Mouse (Mus musculus) layer of hippocampus, postnatal 25 days (tissue): Measurements from ENCODE around the gene Foxf2. TPM values are rescaled to one million over a fixed set of nuclear protein-coding genes. Genes with fewer than 3 reads are reported as not detected.

Experiments
- DNase-seq, 2 experiments: peaks; one replicate each; pipeline ENCODE4 v3.0.0; 2022; ENCODE audit warnings: mixed read lengths in 2 of 2, low spot score in 1 of 2; ENCODE audit errors: extremely low spot score in 1 of 2
- total RNA-seq, 2 experiments: library from RNA; stranded (reverse); gene quantifications; 2 replicates each; pipeline ENCODE4 v1.2.3; 2021

The Foxf2 gene
- total RNA-seq, 2 experiments from 2014 or later, result 4.1 to 5.7 TPM

DNA sequence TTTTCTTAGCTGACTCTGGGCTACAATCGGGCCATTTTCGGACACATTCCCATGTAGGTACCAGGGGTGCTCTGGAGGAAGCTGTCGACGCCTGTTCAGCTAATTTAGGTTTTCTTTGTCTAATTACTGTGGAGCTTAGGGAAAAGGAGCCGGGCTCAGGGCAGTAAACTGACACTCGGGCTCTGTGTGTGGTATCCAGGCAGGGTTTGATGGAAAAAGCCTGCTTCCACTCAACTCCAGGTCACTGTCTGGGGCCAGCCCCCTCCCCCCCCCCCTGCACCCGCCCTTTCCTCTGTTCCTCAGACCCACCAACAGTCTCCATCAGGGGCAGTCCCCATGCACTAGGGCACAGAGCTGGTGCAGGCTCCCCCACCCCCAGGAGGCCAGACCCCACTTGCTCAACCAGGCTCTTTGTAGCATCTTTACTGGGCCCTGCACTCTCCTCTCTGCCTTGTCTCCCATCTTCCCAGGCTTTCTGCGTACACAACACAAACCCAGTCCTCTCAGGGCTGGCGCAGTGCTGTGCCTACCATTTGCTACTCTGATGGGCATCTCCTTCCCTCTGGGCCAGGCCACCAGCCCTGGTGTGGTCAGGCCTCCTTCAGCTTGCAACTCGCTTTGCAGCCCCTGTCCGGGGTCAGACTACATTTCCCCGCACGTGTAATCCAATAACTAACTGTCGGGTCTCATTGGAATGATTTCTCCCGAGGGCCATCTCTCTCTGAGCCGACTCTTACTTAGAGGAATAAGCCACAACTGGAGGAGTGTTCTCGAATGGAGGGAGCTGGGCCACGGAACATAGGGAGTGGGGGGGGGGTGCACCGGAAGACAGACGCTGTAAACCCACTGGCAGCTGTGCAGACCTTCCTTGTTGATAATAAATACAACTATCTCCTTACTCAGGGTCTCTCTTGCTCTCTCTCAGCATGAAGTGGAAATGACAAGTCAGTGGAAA, 1.4 kb upstream of the Foxf2 start:
- no peak for DNase-seq

- DNase-seq, result no peak
These were observed 667 bp upstream of the Foxf2 start for GRCm38 (mm10) chr13:31624966-31625332.

GRCm38 (mm10) chr13:31626183-31626801, 676 bp downstream of the Foxf2 start:
- no peak for DNase-seq

DNA sequence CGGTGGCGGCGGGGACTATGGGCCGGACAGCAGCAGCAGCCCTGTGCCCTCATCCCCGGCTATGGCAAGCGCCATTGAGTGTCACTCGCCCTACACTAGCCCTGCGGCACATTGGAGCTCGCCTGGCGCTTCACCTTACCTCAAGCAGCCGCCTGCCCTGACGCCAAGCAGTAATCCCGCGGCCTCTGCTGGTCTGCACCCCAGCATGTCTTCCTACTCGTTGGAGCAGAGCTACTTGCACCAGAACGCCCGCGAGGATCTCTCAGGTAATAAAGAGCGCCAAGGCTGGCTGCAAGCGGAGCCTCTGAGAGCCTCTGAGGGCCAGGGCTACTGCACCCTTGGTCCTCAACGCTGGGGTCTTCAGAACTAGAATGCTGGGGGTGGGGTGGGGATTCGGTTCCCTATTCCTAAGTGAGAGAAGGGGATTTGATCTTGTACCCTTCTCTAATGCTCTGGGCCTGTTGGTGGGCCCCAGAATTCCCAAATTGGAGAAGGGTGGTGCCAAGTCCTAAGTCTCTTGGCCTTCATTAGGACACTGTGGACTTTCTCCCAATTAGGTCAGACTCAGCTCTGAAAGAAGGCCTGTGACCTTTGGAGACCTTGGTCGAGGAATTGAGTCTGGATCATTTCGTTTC, 1.5 kb downstream of the Foxf2 start:
- DNase-seq, result no peak

DNA sequence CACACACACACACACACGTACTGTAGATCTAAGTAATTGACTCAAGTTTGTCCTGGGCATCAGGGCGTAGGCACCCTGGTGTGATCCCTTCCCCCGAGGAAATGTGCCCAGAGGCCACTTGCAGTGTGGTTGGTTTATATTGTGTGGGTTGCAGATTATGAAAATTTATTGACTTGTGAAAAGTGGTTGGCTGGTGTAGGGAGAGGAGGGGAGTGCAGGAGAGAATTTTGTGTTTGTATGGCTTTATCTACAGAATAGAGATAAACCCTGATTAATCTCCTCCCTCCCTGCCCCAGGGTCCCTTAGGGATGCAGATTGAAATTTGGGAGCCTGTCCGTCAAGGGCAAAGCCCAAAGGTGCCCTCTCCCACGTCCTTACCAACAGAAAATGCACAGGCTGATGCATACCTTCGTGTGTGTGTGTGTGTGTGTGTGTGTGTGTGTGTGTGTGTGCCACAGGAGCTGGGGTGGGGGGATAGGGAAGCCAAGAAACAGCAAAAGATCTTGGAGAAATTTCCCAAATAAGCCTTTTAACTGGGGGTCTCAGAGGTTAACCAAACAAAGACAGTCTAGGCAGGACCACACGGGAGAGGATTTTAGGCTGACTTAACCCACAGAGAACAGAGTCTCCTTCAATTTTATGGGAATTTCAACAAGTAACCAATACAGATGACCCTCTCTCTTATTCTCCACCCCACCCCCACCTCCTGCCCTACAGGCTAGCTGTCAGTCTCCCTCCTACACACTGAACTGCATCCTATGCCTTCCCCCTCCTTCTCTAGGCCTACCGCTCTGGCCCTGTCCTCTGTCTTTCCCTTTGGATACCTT, 2.5 kb downstream of the Foxf2 start:
- DNase-seq, result no peak

DNA sequence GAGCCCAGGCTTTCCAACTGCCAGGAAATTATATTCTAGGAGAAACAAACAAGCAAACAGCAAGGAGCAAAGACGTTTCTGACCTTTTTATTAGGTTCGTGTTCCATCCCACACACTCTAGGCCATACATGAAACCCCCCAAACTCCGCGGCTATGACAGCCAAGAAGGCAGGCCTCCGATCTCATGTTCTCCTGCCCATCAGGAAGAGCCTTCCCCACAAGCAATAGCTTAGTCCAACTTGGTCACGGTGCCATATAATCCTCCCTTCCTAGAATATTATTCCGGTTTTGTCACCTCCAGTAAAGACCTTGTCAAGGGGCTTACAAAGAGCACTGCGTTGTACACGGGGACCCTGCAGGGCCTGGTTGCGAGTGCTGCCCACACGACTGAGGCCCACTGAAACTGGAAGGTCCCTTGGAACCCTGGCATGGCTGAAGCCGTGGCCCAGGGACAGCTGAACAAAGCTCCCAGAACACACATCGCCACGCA, 3.1 kb downstream of the Foxf2 start:
- no peak for DNase-seq

DNA sequence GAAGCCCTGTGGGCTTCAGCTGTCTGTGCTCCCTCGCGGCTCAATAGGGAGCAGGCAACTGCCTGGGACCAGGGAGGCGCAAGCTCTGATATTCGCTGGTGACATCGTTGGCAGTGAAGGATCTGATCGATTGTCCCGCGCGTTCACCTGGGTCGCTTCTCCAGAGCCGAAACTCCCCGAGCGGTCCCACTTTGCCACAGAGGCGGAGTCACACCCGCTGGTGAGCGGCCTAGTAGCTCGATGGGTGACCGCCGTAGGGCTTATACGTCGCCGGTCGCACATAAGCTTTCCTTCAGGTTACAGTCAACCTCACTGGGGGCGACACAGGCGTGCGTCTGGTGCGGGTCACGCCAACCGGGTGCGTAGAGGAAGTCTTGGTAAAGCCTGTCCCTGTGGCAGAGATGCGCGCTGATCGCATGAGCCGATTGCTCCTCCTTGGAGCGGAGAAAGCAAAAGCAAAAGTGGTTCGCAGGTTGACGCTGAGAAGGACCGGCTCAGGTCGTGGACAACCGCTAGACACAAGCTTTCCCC, 3.8 kb downstream of the Foxf2 start:
- no peak for DNase-seq

DNA sequence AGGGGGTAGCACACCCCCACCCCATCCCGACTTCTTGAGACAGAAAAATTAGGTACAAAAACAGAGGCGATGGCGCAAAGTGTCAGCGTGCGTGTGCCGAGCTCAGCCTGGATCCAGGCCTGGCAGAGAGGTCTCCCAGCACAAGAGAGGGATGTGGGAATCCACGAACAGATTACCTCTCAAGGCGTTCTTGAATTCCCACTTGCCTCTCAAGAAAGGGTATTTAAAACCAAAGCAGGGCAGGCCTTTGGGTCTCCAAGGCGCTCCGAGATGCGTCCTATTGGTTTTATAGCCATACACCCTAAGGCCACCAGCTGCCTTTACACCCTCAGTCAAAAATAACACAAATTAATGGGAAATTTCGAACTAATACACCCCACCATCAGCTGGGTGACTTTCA, 4.4 kb downstream of the Foxf2 start:
- DNase-seq, result no peak

GRCm38 (mm10) chr13:31630551-31630950, 4.9 kb downstream of the Foxf2 start:
- DNase-seq, result no peak

DNA sequence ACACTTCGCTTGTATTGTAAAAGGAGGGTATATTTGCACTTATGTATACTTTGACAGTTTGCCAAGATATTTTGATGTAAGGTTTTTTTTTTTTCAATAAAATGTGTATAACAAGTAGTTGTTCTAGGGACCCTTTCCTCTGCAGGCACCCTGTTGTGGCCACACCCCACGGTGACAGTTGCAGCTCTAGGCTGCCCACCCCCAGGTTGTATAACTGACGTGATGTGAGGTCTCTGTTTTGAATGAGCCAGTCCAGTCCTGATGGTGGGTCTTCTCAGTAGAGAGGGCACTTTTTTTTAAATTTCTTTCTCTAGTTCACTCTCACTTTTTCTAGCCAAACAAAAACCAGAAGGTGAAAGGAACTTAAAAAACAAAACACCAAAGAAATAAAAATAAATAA, 5.7 kb downstream of the Foxf2 start:
- no peak for DNase-seq

DNA sequence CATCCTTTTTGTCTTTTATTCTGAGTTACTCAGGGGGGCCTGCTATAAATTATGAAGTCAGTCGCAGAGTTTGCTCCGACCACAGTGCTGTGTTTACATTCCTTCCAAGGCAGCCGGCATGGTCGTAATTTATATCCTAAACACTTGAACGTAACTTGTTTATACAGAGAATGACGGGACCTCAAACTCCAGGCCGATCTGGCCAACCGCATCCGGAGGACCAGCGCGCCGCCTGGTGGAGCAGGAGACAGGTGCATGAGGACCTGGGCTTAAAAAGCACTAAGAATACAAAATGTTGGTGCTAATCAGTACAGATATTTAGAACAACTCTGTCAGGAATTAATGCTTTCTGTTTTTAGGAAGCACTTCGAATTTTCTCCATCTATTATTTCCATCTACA, 6.8 kb downstream of the Foxf2 start:
- DNase-seq, result peak in 1 of 2 experiments; percentile 73

DNA sequence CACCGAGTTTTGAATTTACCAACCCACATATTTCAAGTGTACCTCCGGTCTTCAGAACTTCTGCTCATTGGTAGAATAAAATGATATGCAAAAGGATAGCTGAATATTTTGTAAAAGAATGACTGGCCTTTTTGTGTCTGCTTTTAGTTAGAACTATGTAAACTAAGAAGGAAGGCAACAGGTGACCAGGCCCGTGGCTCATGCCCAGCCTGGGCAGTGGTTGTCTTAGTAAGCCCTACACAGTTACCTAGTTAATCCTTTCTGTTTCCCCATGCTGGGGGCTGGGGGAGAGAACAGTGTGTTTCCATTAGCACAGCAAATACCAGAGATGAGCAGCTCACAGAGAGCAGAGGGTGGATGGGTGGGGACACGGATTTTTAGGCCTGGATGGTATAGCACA, 7.6 kb downstream of the Foxf2 start:
- DNase-seq, result no peak

GRCm38 (mm10) chr13:31635546-31635945, 9.9 kb downstream of the Foxf2 start:
- no peak for DNase-seq

- no peak for DNase-seq
These were observed 15.9 kb downstream of the Foxf2 start for GRCm38 (mm10) chr13:31641517-31641916.

- no peak for DNase-seq
These were observed 26.6 kb downstream of the Foxf2 start for GRCm38 (mm10) chr13:31652131-31652745.

DNA sequence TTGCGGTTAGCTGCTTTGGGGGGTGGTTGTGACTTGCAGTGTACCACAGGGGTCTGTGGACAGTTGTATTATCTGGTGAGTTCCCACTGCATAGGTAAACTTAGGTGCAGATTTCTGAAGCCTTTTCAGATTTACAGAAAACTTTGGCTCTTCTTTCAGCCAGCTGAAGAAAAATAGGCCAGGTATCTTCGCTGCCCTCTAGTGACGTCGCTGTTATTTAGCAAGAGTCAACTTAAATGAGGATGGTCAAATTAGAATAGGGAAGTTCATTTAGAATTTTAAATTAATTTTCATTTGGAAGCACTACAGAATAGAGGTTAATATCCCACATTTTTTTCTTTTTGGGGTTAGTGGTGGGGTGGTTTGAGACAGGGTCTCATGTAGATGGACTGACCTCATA, 30.6 kb downstream of the Foxf2 start:
- DNase-seq, result no peak

GRCm38 (mm10) chr13:31658212-31658611, 32.6 kb downstream of the Foxf2 start:
- DNase-seq, result no peak

- DNase-seq, result peak; percentile 44 to 85
These were observed 33.3 kb downstream of the Foxf2 start for GRCm38 (mm10) chr13:31658963-31659362.

GRCm38 (mm10) chr13:31661211-31661610, 35.6 kb downstream of the Foxf2 start:
- no peak for DNase-seq

- no peak for DNase-seq
These were observed 39.8 kb downstream of the Foxf2 start for GRCm38 (mm10) chr13:31665376-31665775.
